Mouse (Mus musculus) adrenal gland, postnatal 4 days (tissue): ENCODE data around the gene Atp2a1. TPM values are rescaled to one million over a fixed set of nuclear protein-coding genes. Genes with fewer than 3 reads are reported as not detected.

Experiments used
- DNase-seq, 2 experiments: peaks; one replicate each; pipeline ENCODE4 v3.0.0; 2021 to 2022; ENCODE audit warnings: low spot score in 2 of 2, mixed read lengths in 2 of 2
- total RNA-seq, 2 experiments: library from RNA; stranded (reverse); gene quantifications; 2 replicates each; pipeline ENCODE4 v1.2.3; 2021

The Atp2a1 gene
- total RNA-seq, 2 experiments from 2014 or later: 56.9 to 145 TPM

GRCm38 (mm10) chr7:126455242-126455641, 7.7 kb downstream of the Atp2a1 start:
- no peak for DNase-seq

GRCm38 (mm10) chr7:126453861-126454260, 9.0 kb downstream of the Atp2a1 start:
- no peak for DNase-seq

DNA sequence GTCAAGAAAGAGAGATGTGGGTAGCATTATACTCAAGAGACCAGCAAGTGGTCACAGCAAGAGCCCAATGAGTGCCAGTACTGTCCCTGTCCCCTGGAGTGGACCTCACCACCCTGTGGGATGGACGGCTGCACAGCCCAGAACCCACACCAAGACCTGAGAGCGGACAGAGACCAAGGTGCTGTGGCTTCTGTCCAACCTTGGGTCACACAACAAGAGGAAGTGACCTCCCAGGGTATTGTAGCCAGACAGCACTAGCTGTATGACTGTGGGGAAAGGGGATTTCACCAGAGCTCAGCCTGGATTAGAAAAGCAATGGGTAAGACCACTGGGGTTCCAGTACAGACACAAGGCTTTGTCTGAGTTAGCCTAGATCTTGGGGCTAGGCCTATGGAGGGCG, 10.7 kb downstream of the Atp2a1 start:
- DNase-seq: no peak

DNA sequence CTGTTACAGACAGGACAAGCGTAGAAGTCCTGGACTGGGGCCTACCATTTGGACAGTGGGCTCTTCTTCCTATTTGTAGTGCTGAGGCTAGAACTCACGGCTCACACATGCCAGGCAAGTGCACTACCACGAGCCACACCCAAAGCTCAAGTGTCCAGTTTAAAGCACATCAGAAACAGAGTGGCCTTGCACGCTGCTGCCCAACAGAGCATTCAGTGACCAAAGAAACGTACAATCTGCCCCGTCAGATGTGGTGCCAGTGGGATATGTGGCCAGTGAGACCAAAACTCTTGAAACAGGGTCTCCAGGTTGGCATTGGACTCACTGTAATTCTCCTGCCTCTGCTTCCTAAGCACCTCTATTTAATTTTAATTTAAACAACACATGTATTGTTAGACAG, 12.3 kb downstream of the Atp2a1 start:
- no peak for DNase-seq

- DNase-seq: no peak
Observed at GRCm38 (mm10) chr7:126449991-126450390, 12.9 kb downstream of the Atp2a1 start.

GRCm38 (mm10) chr7:126448481-126448880, 14.4 kb downstream of the Atp2a1 start:
- no peak for DNase-seq

GRCm38 (mm10) chr7:126446217-126446616, 16.7 kb downstream of the Atp2a1 start:
- DNase-seq: no peak

GRCm38 (mm10) chr7:126445104-126445815, 17.6 kb downstream of the Atp2a1 start:
- no peak for DNase-seq

GRCm38 (mm10) chr7:126444536-126444935, 18.4 kb downstream of the Atp2a1 start:
- no peak for DNase-seq

DNA sequence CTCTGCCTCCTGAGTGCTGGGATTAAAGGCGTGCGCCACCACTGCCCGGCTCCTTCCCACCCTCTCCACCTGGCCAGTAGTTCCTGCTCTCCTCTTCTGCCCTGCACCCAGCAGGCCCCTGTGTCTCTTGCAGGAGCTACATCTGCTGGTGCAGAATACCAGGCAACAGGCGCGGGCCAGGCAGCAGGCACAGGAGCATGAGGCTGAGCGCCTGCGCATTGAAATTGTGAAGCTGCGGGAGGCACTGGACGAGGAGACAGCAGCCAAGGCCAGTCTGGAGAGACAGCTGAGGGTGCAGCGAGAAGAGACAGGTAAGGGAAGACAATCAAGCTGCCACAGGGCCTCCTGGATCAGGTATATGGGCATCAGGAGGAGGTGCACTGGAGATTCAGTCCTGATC, 18.9 kb downstream of the Atp2a1 start:
- no peak for DNase-seq

- DNase-seq: no peak
Observed at GRCm38 (mm10) chr7:126440134-126440533, 22.8 kb downstream of the Atp2a1 start.

DNA sequence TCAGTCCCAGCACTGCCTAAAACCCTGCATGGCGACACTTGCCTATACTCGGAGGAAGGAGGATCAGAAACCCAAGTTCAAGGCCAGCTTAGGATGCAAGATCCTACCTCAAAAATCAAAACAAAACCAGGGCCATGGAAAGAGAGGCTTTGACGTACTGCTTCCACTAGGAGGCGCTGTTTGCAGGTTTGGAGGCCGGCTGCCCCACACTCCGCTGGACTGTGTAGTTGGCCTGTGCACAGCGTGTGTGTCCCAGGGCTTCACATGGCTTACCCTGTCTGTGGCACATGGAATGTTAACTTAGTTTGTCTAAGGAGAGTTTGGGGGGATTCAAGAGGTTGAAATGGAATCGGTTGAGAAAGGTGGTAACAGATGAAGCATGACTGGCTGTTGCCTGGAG, 26.1 kb downstream of the Atp2a1 start:
- peak; percentile 31 to 59 for DNase-seq

DNA sequence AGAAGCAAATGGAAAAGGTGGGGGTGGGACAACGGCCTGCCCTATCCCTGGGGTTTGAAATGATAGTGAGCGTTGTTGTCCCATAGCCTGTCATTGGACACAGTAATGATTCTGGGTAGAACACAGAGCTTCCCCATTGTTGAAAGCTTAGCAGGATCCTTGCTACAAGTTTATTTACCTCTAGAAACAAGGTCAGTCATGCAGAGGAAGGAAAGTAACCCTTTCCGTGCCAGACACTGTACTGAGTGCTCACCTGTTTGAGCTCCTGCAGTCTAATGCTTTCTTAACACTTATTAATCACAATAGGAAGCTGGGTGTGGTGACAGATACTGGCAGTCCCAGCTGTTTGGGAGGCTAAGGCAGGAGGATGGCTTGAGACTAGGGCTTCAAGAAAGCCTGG, 27.1 kb downstream of the Atp2a1 start:
- DNase-seq: no peak

GRCm38 (mm10) chr7:126434726-126435125, 28.2 kb downstream of the Atp2a1 start:
- DNase-seq: no peak

GRCm38 (mm10) chr7:126430167-126430566, 32.7 kb downstream of the Atp2a1 start:
- DNase-seq: no peak

- DNase-seq: no peak
Observed at GRCm38 (mm10) chr7:126429503-126429898, 33.4 kb downstream of the Atp2a1 start.

- peak; percentile 92 to 99 for DNase-seq
Observed at GRCm38 (mm10) chr7:126428631-126429502, 34.0 kb downstream of the Atp2a1 start, which contains the start of gene Rabep2. Gene Rabep2, plus strand, starts transcription at chr7:126428759.

GRCm38 (mm10) chr7:126428154-126428553, 34.8 kb downstream of the Atp2a1 start:
- no peak for DNase-seq

DNA sequence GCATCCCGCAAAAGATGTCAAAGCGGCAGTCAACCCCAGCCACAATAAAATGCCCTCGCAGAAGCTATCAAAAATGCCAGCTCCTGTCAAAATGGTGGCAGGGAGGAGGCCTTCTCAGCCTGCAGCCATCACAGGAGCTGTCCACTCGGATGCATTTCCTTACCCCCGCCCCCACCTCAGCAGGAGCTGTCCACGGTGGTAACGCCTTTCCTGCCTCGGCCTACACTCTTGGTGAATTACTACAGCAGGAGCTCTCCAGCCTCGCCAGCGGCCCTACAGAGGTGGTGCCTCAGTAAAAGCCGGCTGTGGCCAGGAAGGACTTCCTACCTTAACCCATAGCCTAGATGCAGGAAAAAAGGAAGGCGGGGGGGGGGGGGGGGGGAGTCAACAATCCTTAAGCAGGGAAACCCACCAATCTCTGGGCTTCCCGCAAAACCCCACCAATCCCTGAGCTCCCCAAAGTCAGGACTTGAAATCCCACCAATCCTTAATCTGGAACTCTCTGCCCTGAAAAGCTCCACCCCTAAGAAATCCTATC, 35.5 kb downstream of the Atp2a1 start:
- no peak for DNase-seq

DNA sequence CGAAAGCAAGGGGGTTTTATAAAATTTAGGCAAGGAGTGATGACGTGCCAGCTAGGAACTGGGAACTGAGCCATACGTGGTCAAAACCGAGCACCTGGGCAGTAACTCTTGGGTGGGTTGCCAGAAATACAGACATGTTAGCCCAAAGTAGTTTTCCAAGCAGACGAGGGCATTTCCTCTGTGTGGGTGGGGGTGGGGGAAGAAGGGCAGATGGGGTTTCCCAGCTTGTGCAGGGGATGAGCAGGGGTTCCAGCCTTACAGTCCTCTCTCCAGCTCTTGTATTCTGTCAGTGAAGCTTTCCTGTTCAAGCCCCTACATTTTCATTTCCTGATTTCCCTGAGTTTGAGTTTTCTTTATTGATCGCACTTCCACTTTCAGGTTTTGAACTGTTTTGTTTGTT, 38.7 kb downstream of the Atp2a1 start:
- DNase-seq: no peak

DNA sequence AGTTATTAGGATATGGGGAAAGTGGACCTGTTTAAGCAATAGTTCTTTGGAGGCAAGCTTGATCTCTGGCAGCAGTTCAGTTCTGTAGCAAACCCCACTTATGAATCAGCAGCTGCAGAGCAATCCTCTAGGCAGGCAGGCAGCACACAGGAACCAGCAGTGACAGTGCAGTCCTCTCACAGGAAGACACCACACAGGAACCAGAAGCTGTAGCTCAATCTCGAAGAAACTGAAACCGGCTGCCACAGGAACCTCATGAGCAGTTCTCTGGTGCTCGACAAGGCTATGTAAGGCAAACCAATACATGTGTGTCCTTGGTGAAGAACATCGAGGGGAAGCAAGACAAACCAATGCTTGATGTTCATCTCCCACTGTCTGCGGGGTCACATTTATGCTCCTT, 41.2 kb downstream of the Atp2a1 start:
- DNase-seq: no peak

DNA sequence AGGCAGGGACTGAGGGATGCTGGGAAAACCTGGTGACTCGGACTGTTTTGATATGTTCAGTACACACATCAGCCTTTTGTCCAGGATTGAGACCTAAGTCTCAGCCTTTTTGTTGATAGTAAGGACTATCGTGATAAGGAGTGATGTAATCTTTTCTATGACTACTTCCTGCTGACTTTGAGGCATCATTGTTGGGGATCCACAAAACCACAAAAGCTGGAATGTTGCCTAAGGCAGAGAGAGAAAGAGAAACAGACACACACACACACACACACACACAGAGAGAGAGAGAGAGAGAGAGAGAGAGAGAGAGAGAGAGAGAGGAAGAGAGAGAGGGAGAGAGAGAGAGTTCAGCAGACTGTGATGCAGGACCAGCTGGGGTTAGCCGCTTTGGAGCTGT, 44.4 kb downstream of the Atp2a1 start:
- DNase-seq: no peak
